Mouse (Mus musculus) cerebellum, adult 9-10 months (tissue): ENCODE results near the gene Ckm.

Source experiments
- DNase-seq: peaks from one replicate; pipeline ENCODE4 v3.0.0; 2022

Ckm gene

GRCm38 (mm10) chr7:19468279-19468678 is 63.7 kb downstream of the Ckm start:
- DNase-seq, result no peak

GRCm38 (mm10) chr7:19469404-19469803 is 64.8 kb downstream of the Ckm start:
- no peak for DNase-seq

- DNase-seq, result no peak
Measured at GRCm38 (mm10) chr7:19470308-19470707, 65.7 kb downstream of the Ckm start.

- DNase-seq, result no peak
Measured at GRCm38 (mm10) chr7:19472403-19472802, 67.8 kb downstream of the Ckm start.
